Comparison of ENCODE assay signal across 7 mouse cellular contexts in the genomic region with DNA sequence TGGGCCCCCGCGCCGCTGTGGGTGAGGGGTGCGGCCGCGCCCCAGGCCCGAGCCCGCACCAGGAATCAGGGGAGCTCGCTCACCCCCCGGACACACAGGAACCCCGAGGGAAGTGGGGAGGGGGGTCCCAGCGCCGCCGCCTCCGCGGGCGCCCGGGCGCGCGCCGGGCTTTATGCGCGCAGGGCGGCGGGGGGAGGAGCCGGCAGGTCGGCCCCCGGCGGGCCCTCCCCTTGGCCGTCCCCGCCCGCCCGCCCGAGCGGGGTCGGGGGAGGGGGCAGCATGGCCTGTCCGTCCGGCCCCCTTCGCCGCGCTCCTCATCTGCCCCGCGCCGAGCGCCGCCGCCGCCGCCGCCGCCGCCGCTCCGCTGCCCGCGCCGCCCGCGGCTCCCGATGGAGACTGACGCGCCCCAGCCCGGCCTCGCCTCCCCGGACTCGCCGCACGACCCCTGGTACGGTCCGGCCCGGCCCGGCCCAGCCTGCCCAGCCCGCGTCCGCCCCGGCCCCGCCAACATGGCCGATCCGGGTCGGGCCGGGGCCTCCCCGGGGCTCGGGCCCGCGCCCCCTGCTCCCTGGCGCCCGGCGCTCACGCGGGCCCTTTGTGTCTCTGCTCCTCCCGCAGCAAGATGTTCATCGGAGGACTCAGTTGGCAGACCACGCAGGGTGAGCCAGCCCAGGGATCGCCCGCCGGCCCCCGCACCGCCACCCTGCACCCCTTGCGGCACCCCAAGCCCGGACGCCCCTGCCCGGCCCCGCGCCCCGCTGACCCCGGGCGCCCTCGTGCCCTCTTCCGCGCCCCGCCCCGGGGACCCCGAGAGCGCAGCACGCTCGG. TPM values are rescaled to one million over a fixed set of nuclear protein-coding genes. Genes with fewer than 3 reads are reported as not detected.
A peak's percentile ranks its signal among the peaks of the same experiment; 100 is the strongest.
DNase-seq lines count a peak whose midpoint lies in the region; ATAC-seq lines count a peak whose summit lies in the region.

A gene (plus strand): TSS at position 241 of the 828 bp plus-strand sequence.

- no peaks in the 10 kb centered on the region for H3K27me3 ChIP-seq in embryonic facial prominence, embryonic 14.5 days (replicated peaks; ENCODE audit: control insufficient read depth, insufficient read depth, low read length)
- no peaks in the 10 kb centered on the region for H3K27me3 ChIP-seq in midbrain, embryonic 13.5 days

- peak within 1 kb of the TSS; percentile 83 for H3K27ac ChIP-seq in embryonic facial prominence, embryonic 14.5 days (replicated peaks; ENCODE audit: low read depth, low read length)
- peak within 1 kb of the TSS; percentile 100 for H3K27ac ChIP-seq in midbrain, embryonic 13.5 days

- peak within 1 kb of the TSS; percentile 98 for H3K9ac ChIP-seq in embryonic facial prominence, embryonic 14.5 days (ENCODE audit: low read depth, low read length)
- peak within 1 kb of the TSS; percentile 100 for H3K9ac ChIP-seq in midbrain, embryonic 13.5 days (replicated peaks)

- H3K4me2 ChIP-seq in embryonic facial prominence, embryonic 14.5 days (ENCODE audit: low read depth, low read length), result peak within 1 kb of the TSS; percentile 92
- peak within 1 kb of the TSS; percentile 96 for H3K4me2 ChIP-seq in midbrain, embryonic 13.5 days (replicated peaks)

- no peaks in the 10 kb centered on the region for H3K9me3 ChIP-seq in embryonic facial prominence, embryonic 14.5 days (ENCODE audit: control insufficient read depth, low read length)
- no peaks in the 10 kb centered on the region for H3K9me3 ChIP-seq in midbrain, embryonic 13.5 days

- 0 out of 2 replicates have a peak, but pooled peaks cover 12% of the 10 kb centered on the region for H3K36me3 ChIP-seq in embryonic facial prominence, embryonic 14.5 days (ENCODE audit: control insufficient read depth, insufficient read depth, low read length)
- peaks cover 7% of the 10 kb centered on the region for H3K36me3 ChIP-seq in midbrain, embryonic 13.5 days

- no peak for DNase-seq in layer of hippocampus, adult 8-10 months (ENCODE audit: low spot score in 2 of 2)
- no peak for DNase-seq in layer of hippocampus, adult 9-11 months
- no peak for DNase-seq in adrenal gland, adult 8-10 months
- peak; percentile 73 for DNase-seq in embryonic facial prominence, embryonic 14.5 days (ENCODE audit: low spot score)
- peak; percentile 57 to 73 for DNase-seq in kidney, postnatal 4 days
- DNase-seq in spleen, postnatal 4 days (ENCODE audit: low spot score in 2 of 2), result no peak

- ATAC-seq in embryonic facial prominence, embryonic 14.5 days (ENCODE audit: low read depth), result peak; percentile 86
- peak; percentile 67 for ATAC-seq in midbrain, embryonic 13.5 days

- peak within 1 kb of the TSS; percentile 93 for H3K4me3 ChIP-seq in embryonic facial prominence, embryonic 14.5 days (ENCODE audit: low read depth, low read length)
- peak within 1 kb of the TSS; percentile 99 for H3K4me3 ChIP-seq in midbrain, embryonic 13.5 days (replicated peaks)

- WGBS in embryonic facial prominence, embryonic 14.5 days, result 0% methylated on average over 6 of the region's 117 CpGs
- under 1% methylated on average over 36 of the region's 117 CpGs for WGBS in midbrain, embryonic 13.5 days

- H3K4me1 ChIP-seq in embryonic facial prominence, embryonic 14.5 days (ENCODE audit: control insufficient read depth, insufficient read depth, low read length), result peaks cover 27% of the 10 kb centered on the region
- H3K4me1 ChIP-seq in midbrain, embryonic 13.5 days (replicated peaks), result peaks cover 60% of the 10 kb centered on the region

RNA-seq across cellular contexts. Expression of the gene that starts here (rescaled TPM):
- total RNA-seq in layer of hippocampus, adult 8-10 months (2022), result 10 to 100 TPM; 57.2 to 62.6 (median 60.8) TPM
- total RNA-seq in adrenal gland, adult 8-10 months (2022), result 10 to 100 TPM; 17.5 to 27.3 (median 21.7) TPM
- polyA plus RNA-seq in embryonic facial prominence, embryonic 14.5 days (2014; fragmentation: Nextera tagmentation; extraction: Ambion mirVana), result 16.0 and 16.2 TPM in 2 replicates
- 112 and 133 TPM in 2 replicates for polyA plus RNA-seq in midbrain, embryonic 13.5 days (2015; fragmentation: Nextera tagmentation; extraction: Ambion mirVana)

Comparison
In these comparisons a context has a peak if more than half of its experiments do, and no peak if none do; other contexts are left out.
1. DNase-seq: peak in embryonic facial prominence, embryonic 14.5 days (single experiment) and kidney, postnatal 4 days (2 of 2); none in layer of hippocampus, adult 8-10 months (0 of 2), layer of hippocampus, adult 9-11 months (single experiment), adrenal gland, adult 8-10 months (single experiment) and spleen, postnatal 4 days (0 of 2).